Mouse (Mus musculus): Measurements from ENCODE around the gene Uckl1. TPM values are rescaled to one million over a fixed set of nuclear protein-coding genes. Genes with fewer than 3 reads are reported as not detected.
A peak's percentile ranks its signal among the peaks of the same experiment; 100 is the strongest.

Uckl1 gene
- polyA plus RNA-seq, 1 experiment from 2014 or later = 50.8 TPM

GRCm38 (mm10) chr2:181596221-181596960, 11.7 kb upstream of the Uckl1 start:
- H3K4me3 ChIP-seq (replicated peaks) = no peak overlapping the region
- H3K27ac ChIP-seq = no peak overlapping the region
- H3K9ac ChIP-seq = no peak overlapping the region
- H3K9me3 ChIP-seq = no peaks in the 10 kb centered on the region
- no peak for ATAC-seq (ENCODE audit: low FRiP score)
- WGBS = 64% methylated on average over 6 of the region's 6 CpGs
- peaks cover 42% of the 10 kb centered on the region for H3K4me1 ChIP-seq
- no peaks in the 10 kb centered on the region for H3K27me3 ChIP-seq
- H3K36me3 ChIP-seq (replicated peaks) = peaks cover 16% of the 10 kb centered on the region; the same call in 1 of the 2 replicates
- no peak overlapping the region for H3K4me2 ChIP-seq

- Histone ChIP-seq H3K27ac (no peak overlapping the region), H3K9ac (no peak overlapping the region), H3K4me3 (replicated peaks) (no peak overlapping the region), H3K9me3 (no peaks in the 10 kb centered on the region), H3K36me3 (replicated peaks) (peaks cover 22% of the 10 kb centered on the region), H3K27me3 (no peaks in the 10 kb centered on the region), H3K4me2 (no peak overlapping the region), H3K4me1 (peaks cover 41% of the 10 kb centered on the region)
- no peak for ATAC-seq (ENCODE audit: low FRiP score)
- 83% methylated on average over 4 of the region's 4 CpGs for WGBS
Observed at GRCm38 (mm10) chr2:181594946-181595696, 10.4 kb upstream of the Uckl1 start.

- no peak for ATAC-seq (ENCODE audit: low FRiP score)
- Histone ChIP-seq H3K27ac (no peak overlapping the region), H3K4me1 (peaks cover 33% of the 10 kb centered on the region)
Observed at GRCm38 (mm10) chr2:181593937-181594336, 9.2 kb upstream of the Uckl1 start.

GRCm38 (mm10) chr2:181593042-181593421, 8.3 kb upstream of the Uckl1 start:
- WGBS = 7% methylated on average over 6 of the region's 6 CpGs
- H3K4me1 ChIP-seq = peaks cover 27% of the 10 kb centered on the region
- peaks cover 43% of the 10 kb centered on the region for H3K36me3 ChIP-seq (replicated peaks)
- ATAC-seq (ENCODE audit: low FRiP score) = peak; percentile 15; the same call in 1 of the 2 replicates
- H3K9me3 ChIP-seq = no peaks in the 10 kb centered on the region
- peak overlapping the region; percentile 96 for H3K9ac ChIP-seq
- H3K4me3 ChIP-seq (replicated peaks) = peak overlapping the region; percentile 88
- H3K27ac ChIP-seq = peak overlapping the region; percentile 81
- H3K27me3 ChIP-seq = no peaks in the 10 kb centered on the region
- peak overlapping the region; percentile 86 for H3K4me2 ChIP-seq

More at GRCm38 (mm10) chr2:181593937-181594336, 9.2 kb upstream of the Uckl1 start:
- Histone ChIP-seq H3K27me3 (no peaks in the 10 kb centered on the region), H3K9ac (no peak overlapping the region), H3K4me2 (no peak overlapping the region), H3K4me3 (replicated peaks) (no peak overlapping the region), H3K9me3 (no peaks in the 10 kb centered on the region), H3K36me3 (replicated peaks) (peaks cover 34% of the 10 kb centered on the region)

GRCm38 (mm10) chr2:181592231-181593041, 7.7 kb upstream of the Uckl1 start, which contains the start of gene Zfp512b:
Gene Zfp512b, minus strand, starts transcription at chr2:181592803.
- Histone ChIP-seq H3K4me1 (peaks cover 21% of the 10 kb centered on the region), H3K4me2 (peak within 1 kb of the TSS; percentile 86), H3K27ac (peak within 1 kb of the TSS; percentile 81), H3K4me3 (replicated peaks) (peak within 1 kb of the TSS; percentile 88), H3K9me3 (no peaks in the 10 kb centered on the region), H3K36me3 (replicated peaks) (peaks cover 49% of the 10 kb centered on the region), H3K27me3 (no peaks in the 10 kb centered on the region), H3K9ac (peak within 1 kb of the TSS; percentile 96)
- peak; percentile 87 for ATAC-seq (ENCODE audit: low FRiP score)
- under 1% methylated on average over 79 of the region's 97 CpGs for WGBS

- H3K27ac ChIP-seq = peak within 1 kb of the TSS; percentile 81
- H3K27me3 ChIP-seq = no peaks in the 10 kb centered on the region
- peak within 1 kb of the TSS; percentile 88 for H3K4me3 ChIP-seq (replicated peaks)
- H3K4me2 ChIP-seq = peak within 1 kb of the TSS; percentile 86
- no peak for ATAC-seq (ENCODE audit: low FRiP score)
- H3K9ac ChIP-seq = peak within 1 kb of the TSS; percentile 96
- peaks cover 54% of the 10 kb centered on the region for H3K36me3 ChIP-seq (replicated peaks)
- H3K4me1 ChIP-seq = peaks cover 19% of the 10 kb centered on the region
- H3K9me3 ChIP-seq = no peaks in the 10 kb centered on the region
- 8% methylated on average over 5 of the region's 5 CpGs for WGBS
Observed at GRCm38 (mm10) chr2:181591528-181592085, 6.9 kb upstream of the Uckl1 start, which contains the start of gene Prpf6. Gene Prpf6, plus strand, starts transcription at chr2:181591868.

- Histone ChIP-seq H3K27ac (no peak overlapping the region), H3K4me3 (replicated peaks) (no peak overlapping the region), H3K36me3 (replicated peaks) (peaks cover 55% of the 10 kb centered on the region), H3K9me3 (no peaks in the 10 kb centered on the region), H3K27me3 (no peaks in the 10 kb centered on the region), H3K9ac (no peak overlapping the region), H3K4me1 (peaks cover 19% of the 10 kb centered on the region), H3K4me2 (no peak overlapping the region)
- WGBS = 98% methylated on average over 5 of the region's 5 CpGs
- no peak for ATAC-seq (ENCODE audit: low FRiP score)
Observed at GRCm38 (mm10) chr2:181590471-181590870, 5.8 kb upstream of the Uckl1 start.

- Histone ChIP-seq H3K4me2 (no peak overlapping the region), H3K4me1 (peaks cover 19% of the 10 kb centered on the region), H3K9ac (no peak overlapping the region), H3K27ac (no peak overlapping the region), H3K9me3 (no peaks in the 10 kb centered on the region), H3K4me3 (replicated peaks) (no peak overlapping the region), H3K36me3 (replicated peaks) (peaks cover 61% of the 10 kb centered on the region), H3K27me3 (no peaks in the 10 kb centered on the region)
- 95% methylated on average over 9 of the region's 9 CpGs for WGBS
- no peak for ATAC-seq (ENCODE audit: low FRiP score)
Observed at GRCm38 (mm10) chr2:181589732-181590105, 5.0 kb upstream of the Uckl1 start.

- Histone ChIP-seq H3K36me3 (replicated peaks) (peaks cover 66% of the 10 kb centered on the region), H3K4me3 (replicated peaks) (no peak overlapping the region), H3K9me3 (no peaks in the 10 kb centered on the region), H3K27ac (no peak overlapping the region), H3K4me1 (peaks cover 19% of the 10 kb centered on the region), H3K27me3 (no peaks in the 10 kb centered on the region), H3K4me2 (no peak overlapping the region), H3K9ac (no peak overlapping the region)
- 91% methylated on average over 10 of the region's 10 CpGs for WGBS
- no peak for ATAC-seq (ENCODE audit: low FRiP score)
Observed at GRCm38 (mm10) chr2:181589011-181589731, 4.5 kb upstream of the Uckl1 start.

GRCm38 (mm10) chr2:181588229-181588780, 3.6 kb upstream of the Uckl1 start:
- ATAC-seq (ENCODE audit: low FRiP score) = no peak
- 91% methylated on average over 11 of the region's 11 CpGs for WGBS

GRCm38 (mm10) chr2:181587796-181588195, 3.1 kb upstream of the Uckl1 start:
- H3K9me3 ChIP-seq = no peaks in the 10 kb centered on the region
- H3K4me2 ChIP-seq = no peak overlapping the region
- H3K27me3 ChIP-seq = no peaks in the 10 kb centered on the region
- no peak overlapping the region for H3K9ac ChIP-seq
- no peak overlapping the region for H3K4me3 ChIP-seq (replicated peaks)
- H3K27ac ChIP-seq = no peak overlapping the region
- H3K36me3 ChIP-seq (replicated peaks) = peaks cover 78% of the 10 kb centered on the region
- peaks cover 13% of the 10 kb centered on the region for H3K4me1 ChIP-seq
- ATAC-seq (ENCODE audit: low FRiP score) = no peak
- 83% methylated on average over 6 of the region's 6 CpGs for WGBS

More at GRCm38 (mm10) chr2:181588229-181588780, 3.6 kb upstream of the Uckl1 start:
- no peak overlapping the region for H3K27ac ChIP-seq
- H3K9me3 ChIP-seq = no peaks in the 10 kb centered on the region
- no peak overlapping the region for H3K4me3 ChIP-seq (replicated peaks)
- H3K36me3 ChIP-seq (replicated peaks) = peaks cover 74% of the 10 kb centered on the region
- peaks cover 18% of the 10 kb centered on the region for H3K4me1 ChIP-seq
- no peak overlapping the region for H3K9ac ChIP-seq
- H3K27me3 ChIP-seq = no peaks in the 10 kb centered on the region
- H3K4me2 ChIP-seq = no peak overlapping the region
